Mouse (Mus musculus): Measurements from ENCODE around the gene Zpbp2.

DNA sequence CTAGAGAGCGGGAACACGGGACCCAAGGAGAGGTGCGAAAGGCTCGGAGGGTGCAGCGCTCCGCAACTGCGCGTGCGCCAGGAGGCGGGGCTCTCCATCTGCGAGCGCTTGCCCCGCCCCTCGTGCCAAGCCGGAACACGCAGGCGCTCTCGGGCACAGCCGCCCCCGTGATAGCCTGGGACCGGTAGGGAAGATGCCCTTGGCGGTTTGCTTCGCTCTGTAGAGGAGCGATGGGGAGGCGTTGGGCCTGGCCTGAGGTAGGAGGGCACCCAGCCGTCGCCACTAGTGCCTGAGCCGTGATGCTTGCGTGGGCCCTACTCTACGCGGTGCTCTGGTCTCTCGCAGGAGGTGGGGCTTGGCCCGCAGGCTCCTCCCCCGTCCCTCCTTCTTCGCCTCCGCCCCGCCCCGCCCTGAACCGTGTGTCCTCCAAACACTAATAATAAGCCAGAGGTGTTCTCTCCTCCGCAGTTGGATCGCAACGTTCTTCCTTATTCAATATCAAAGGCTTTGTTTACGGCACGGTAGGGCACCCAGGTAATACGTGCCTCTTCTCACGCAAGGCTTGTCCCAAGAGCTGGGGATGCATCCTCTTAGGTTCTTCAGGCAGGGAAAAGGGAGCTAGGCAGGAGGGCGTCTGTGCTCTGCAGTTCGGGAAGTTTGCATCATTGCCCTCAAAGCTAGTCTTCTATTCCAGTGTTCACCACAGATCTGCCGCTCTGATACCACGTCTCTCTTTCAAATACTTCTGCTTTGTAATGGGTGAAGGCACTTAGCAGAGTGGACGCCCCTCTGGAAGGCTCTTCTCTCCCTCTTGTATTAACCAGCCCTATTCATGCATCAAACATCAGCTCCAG, at the start of gene Zpbp2:
- TF ChIP-seq CTCF (IDR thresholded peaks at IDR 0.05; ENCODE audit: control insufficient read depth, insufficient read depth, insufficient read length) (no peak), USF1 (IDR thresholded peaks at IDR 0.05; ENCODE audit: low read depth) (no peak), CEBPB (IDR thresholded peaks at IDR 0.05; ENCODE audit: low read depth) (no peak)

All from C2C12 (cell line).